Mouse (Mus musculus) kidney, postnatal 25 days (tissue): ENCODE results near the gene Cd81.

ENCODE experiments used
- DNase-seq, 2 experiments: peaks; one replicate each; pipeline ENCODE4 v3.0.0; 2021; ENCODE audit warnings: mixed read lengths in 2 of 2

Gene Cd81

GRCm38 (mm10) chr7:143114773-143115172 lies 62.2 kb downstream of the Cd81 start:
- DNase-seq: no peak

GRCm38 (mm10) chr7:143116521-143116920 lies 64.0 kb downstream of the Cd81 start:
- DNase-seq: no peak
